Mouse (Mus musculus) heart, embryonic 11.5 days (tissue): Measurements from ENCODE around the gene Gm13287. TPM values are rescaled to one million over a fixed set of nuclear protein-coding genes. Genes with fewer than 3 reads are reported as not detected.

Experiments
- ATAC-seq: fragments of 200-750 bp; cut with Nextera tagmentation; replicated peaks from 2 replicates; pipeline ENCODE4 v1.8.0; 2017; ENCODE audit warnings: moderate library complexity; ENCODE audit not compliant: insufficient number of reproducible peaks, low FRiP score, low TSS enrichment
- H3K27ac ChIP-seq: fragments of 300-500 bp; sonication (generic); 2 replicates; pipeline ENCODE4 v1.5.1; 2014; ENCODE audit warnings: mild to moderate bottlenecking, low read depth, low read length
- H3K27me3 ChIP-seq: fragments of 300-500 bp; sonication (generic); 2 replicates; pipeline ENCODE4 v1.6.1; 2014; ENCODE audit warnings: mild to moderate bottlenecking, low read length, mixed read lengths; ENCODE audit not compliant: control insufficient read depth, insufficient read depth
- H3K36me3 ChIP-seq: fragments of 300-500 bp; sonication (generic); 2 replicates; pipeline ENCODE4 v1.6.1; 2014; ENCODE audit warnings: mild to moderate bottlenecking, low read length, moderate library complexity, mixed read lengths; ENCODE audit not compliant: control insufficient read depth, insufficient read depth
- H3K4me1 ChIP-seq: fragments of 300-500 bp; sonication (generic); 2 replicates; pipeline ENCODE4 v1.6.1; 2014; ENCODE audit warnings: low read length; ENCODE audit not compliant: control insufficient read depth, insufficient read depth
- H3K4me2 ChIP-seq: fragments of 300-500 bp; sonication (generic); 2 replicates; pipeline ENCODE4 v1.6.1; 2014; ENCODE audit warnings: mild to moderate bottlenecking, moderate library complexity
- H3K4me3 ChIP-seq: fragments of 300-500 bp; sonication (generic); 2 replicates; pipeline ENCODE4 v1.5.1; 2014; ENCODE audit warnings: low read depth, low read length
- H3K9ac ChIP-seq: fragments of 300-500 bp; sonication (generic); 2 replicates; pipeline ENCODE4 v1.6.1; 2014; ENCODE audit warnings: mild to moderate bottlenecking, low read depth, low read length, moderate library complexity
- H3K9me3 ChIP-seq: fragments of 300-500 bp; sonication (generic); replicated peaks from 2 replicates; pipeline ENCODE4 v1.6.1; 2016; ENCODE audit warnings: low read length; ENCODE audit not compliant: control insufficient read depth
- WGBS: fragments of 180-500 bp; shearing (Covaris S2); extraction: QIAGEN DNeasy Blood & Tissue Kit; methylation state at CpG from one replicate; pipeline ENCODE4 v1.1.7; 2014; ENCODE audit not compliant: insufficient replicate concordance; 5-methylcytosine and 5-hydroxymethylcytosine counted together
- polyA plus RNA-seq: library from polyadenylated mRNA; unstranded; fragments of >200 nt; fragmentation: Nextera tagmentation; extraction: Ambion mirVana; gene quantifications from 2 replicates; pipeline ENCODE4 v1.2.1, GENCODE M21; 2014

Gm13287 gene
- polyA plus RNA-seq, 1 experiment from 2014 or later = not detected

DNA sequence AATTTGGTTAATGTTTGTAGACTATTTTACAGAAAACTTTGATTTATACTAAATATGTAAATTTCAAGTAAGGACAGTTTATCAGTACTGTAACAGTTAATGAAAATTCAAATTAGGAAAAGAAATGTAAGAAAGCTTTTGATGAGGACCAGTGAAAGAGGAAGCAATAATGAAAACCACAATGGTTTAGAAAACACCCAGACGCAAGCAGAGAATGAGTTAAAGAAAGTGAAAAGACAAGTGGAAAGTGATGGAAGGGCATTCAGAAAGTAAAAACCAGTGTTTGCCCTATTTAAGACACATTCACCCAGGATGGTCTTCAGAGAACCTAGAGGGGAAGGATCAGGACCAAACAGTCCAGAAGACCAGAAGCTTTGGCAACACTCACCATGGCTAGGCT is 46.6 kb downstream of the Gm13287 start, which contains the start of gene Ifna1:
Gene Ifna1, plus strand, starts transcription at position 390 of the 400 bp plus-strand sequence.
- no peaks in the 10 kb centered on the region for H3K36me3 ChIP-seq
- no peak for ATAC-seq
- WGBS = 72% methylated on average over 1 of the region's 1 CpGs
- no peak within 1 kb of the TSS for H3K4me3 ChIP-seq
- H3K9me3 ChIP-seq = no peaks in the 10 kb centered on the region
- H3K27ac ChIP-seq = no peak within 1 kb of the TSS
- no peak within 1 kb of the TSS for H3K9ac ChIP-seq
- no peak within 1 kb of the TSS for H3K4me2 ChIP-seq
- no peaks in the 10 kb centered on the region for H3K27me3 ChIP-seq
- H3K4me1 ChIP-seq = no peaks in the 10 kb centered on the region

DNA sequence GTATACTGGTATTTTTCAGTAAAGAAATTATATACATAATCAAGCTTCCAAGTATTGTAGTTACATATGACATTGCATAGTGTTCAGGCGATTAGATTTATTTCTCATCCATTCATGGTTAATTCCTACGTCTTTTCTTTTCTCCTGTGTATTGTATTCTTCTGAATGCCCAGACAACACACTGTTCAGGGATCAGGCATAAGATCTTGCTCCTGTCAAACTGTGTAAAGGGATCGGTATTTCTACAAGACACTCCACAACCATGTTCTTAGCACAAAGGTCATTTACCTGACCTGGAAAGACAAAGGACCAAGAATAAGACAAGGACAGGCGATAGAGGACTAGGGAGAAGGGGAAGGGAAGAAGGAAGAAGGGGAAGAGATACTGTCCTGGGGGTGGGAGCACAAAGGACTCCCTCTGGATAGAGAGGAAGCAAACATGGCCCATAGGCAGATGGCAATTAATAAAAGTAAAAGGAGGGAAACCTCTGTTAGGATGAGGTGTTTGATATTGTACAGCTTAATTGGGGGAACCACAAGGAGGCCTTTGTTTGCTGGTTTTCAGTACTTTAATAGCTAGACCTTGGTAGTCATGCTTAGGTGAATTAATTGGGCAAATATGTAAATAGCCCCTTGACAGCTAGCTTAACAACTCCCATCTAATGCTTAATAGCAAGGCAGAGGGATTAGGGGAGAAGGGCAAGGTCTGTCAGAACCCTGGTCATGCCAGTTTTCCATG is 48.1 kb downstream of the Gm13287 start:
- Histone ChIP-seq H3K36me3 (no peaks in the 10 kb centered on the region), H3K9me3 (no peaks in the 10 kb centered on the region), H3K9ac (no peak overlapping the region), H3K4me2 (no peak overlapping the region), H3K27ac (no peak overlapping the region), H3K27me3 (no peaks in the 10 kb centered on the region), H3K4me1 (no peaks in the 10 kb centered on the region), H3K4me3 (no peak overlapping the region)
- 68% methylated on average over 4 of the region's 4 CpGs for WGBS
- ATAC-seq = no peak

Other genes starting within 250 kb of the Gm13287 start
- gene Ifna15, start 245.0 kb upstream of the Gm13287 start, polyA plus RNA-seq = not detected in 2 replicates
- not detected in 2 replicates for gene Ifna14, start 231.5 kb upstream of the Gm13287 start, polyA plus RNA-seq
- not detected in 2 replicates for gene Ifna9, start 210.9 kb upstream of the Gm13287 start, polyA plus RNA-seq
- gene Ifna12, start 199.9 kb upstream of the Gm13287 start, polyA plus RNA-seq = not detected in 2 replicates
- gene C87499, start 168.8 kb upstream of the Gm13287 start, polyA plus RNA-seq = not detected in 2 replicates
- not detected in 2 replicates for gene Ifna13, start 158.8 kb upstream of the Gm13287 start, polyA plus RNA-seq
- gene Ifna16, start 126.3 kb upstream of the Gm13287 start, polyA plus RNA-seq = not detected in 2 replicates
- not detected in 2 replicates for gene Ifna2, start 119.3 kb upstream of the Gm13287 start, polyA plus RNA-seq
- not detected in 2 replicates for gene Ifnab, start 111.9 kb upstream of the Gm13287 start, polyA plus RNA-seq
- 0.63 and 0.87 TPM in 2 replicates for gene Gm26566, start 81.4 kb upstream of the Gm13287 start, polyA plus RNA-seq
- 99.9 and 113 TPM in 2 replicates for gene Klhl9, start 80.8 kb upstream of the Gm13287 start, polyA plus RNA-seq
- gene Gm13271, start 48.4 kb upstream of the Gm13287 start, polyA plus RNA-seq = not detected in 2 replicates
- gene Gm13283, start 43.1 kb upstream of the Gm13287 start, polyA plus RNA-seq = 0.39 and 0.56 TPM in 2 replicates
- gene Gm13290, start 29.4 kb upstream of the Gm13287 start, polyA plus RNA-seq = 0.61 TPM in 1 of 2 replicates, not detected in the other
- gene Gm13289, start 26.3 kb upstream of the Gm13287 start, polyA plus RNA-seq = not detected in 2 replicates
- gene Gm13272, start 23.4 kb upstream of the Gm13287 start, polyA plus RNA-seq = not detected in 2 replicates
- not detected in 2 replicates for gene Ifnz, start 21.1 kb upstream of the Gm13287 start, polyA plus RNA-seq
- gene Gm13276, start 17.5 kb upstream of the Gm13287 start, polyA plus RNA-seq = not detected in 2 replicates
- not detected in 2 replicates for gene Gm13277, start 14.6 kb upstream of the Gm13287 start, polyA plus RNA-seq
- not detected in 2 replicates for gene Gm13278, start 11.7 kb upstream of the Gm13287 start, polyA plus RNA-seq
- 0.47 TPM in 1 of 2 replicates, not detected in the other for gene Gm13275, start 8.8 kb upstream of the Gm13287 start, polyA plus RNA-seq
- not detected in 2 replicates for gene Gm13279, start 5.9 kb upstream of the Gm13287 start, polyA plus RNA-seq
- gene Gm13285, start 3.6 kb upstream of the Gm13287 start, polyA plus RNA-seq = 0.27 and 0.76 TPM in 2 replicates
- gene Gm13288, start 2.3 kb downstream of the Gm13287 start, polyA plus RNA-seq = not detected in 2 replicates
- not detected in 2 replicates for gene Ifna7, start 13.0 kb downstream of the Gm13287 start, polyA plus RNA-seq
- gene Ifna11, start 16.7 kb downstream of the Gm13287 start, polyA plus RNA-seq = not detected in 2 replicates
- not detected in 2 replicates for gene Ifna6, start 24.2 kb downstream of the Gm13287 start, polyA plus RNA-seq
- gene Ifna5, start 32.3 kb downstream of the Gm13287 start, polyA plus RNA-seq = not detected in 2 replicates
- gene Ifna4, start 38.6 kb downstream of the Gm13287 start, polyA plus RNA-seq = not detected in 2 replicates
- not detected in 2 replicates for gene Ifna1, start 46.8 kb downstream of the Gm13287 start, polyA plus RNA-seq
- gene Ifne, start 76.9 kb downstream of the Gm13287 start, polyA plus RNA-seq = not detected in 2 replicates